Mouse (Mus musculus) CH12.LX (cell line): ENCODE data around the gene Cdk9. TPM values are rescaled to one million over a fixed set of nuclear protein-coding genes. Genes with fewer than 3 reads are reported as not detected.

Experiments
- DNase-seq: peaks from one replicate; pipeline ENCODE4 v3.0.0-alpha.2; 2013; ENCODE audit errors: extremely low read depth
- H3K27ac ChIP-seq: 2 replicates; pipeline ENCODE4 v1.5.1; 2012; ENCODE audit warnings: low read depth, mild to moderate bottlenecking, control low read depth, moderate library complexity; ENCODE audit not compliant: insufficient read depth
- H3K27me3 ChIP-seq: replicated peaks from 2 replicates; pipeline ENCODE3; 2012; ENCODE audit warnings: inconsistent platforms
- H3K36me3 ChIP-seq, 2 experiments: replicated peaks in 1 of 2; 2 replicates each; pipeline versions ENCODE3 to v1.6.1; 2012; ENCODE audit warnings: inconsistent platforms in 1 of 2, low read length in 1 of 2, mild to moderate bottlenecking in 1 of 2, mixed read lengths in 1 of 2, moderate library complexity in 1 of 2; ENCODE audit not compliant: control insufficient read depth in 1 of 2, insufficient read depth in 1 of 2
- H3K4me1 ChIP-seq, 2 experiments: 2 replicates each; pipeline ENCODE4 v1.6.1; 2012; ENCODE audit warnings: inconsistent platforms in 1 of 2, moderate library complexity in 1 of 2; ENCODE audit not compliant: insufficient read depth in 2 of 2, control insufficient read depth in 1 of 2
- H3K4me2 ChIP-seq: 2 replicates; pipeline ENCODE4 v1.6.1; 2012; ENCODE audit warnings: low read depth, mild to moderate bottlenecking, control low read depth; ENCODE audit not compliant: poor library complexity, insufficient read depth, severe bottlenecking
- H3K4me3 ChIP-seq, 3 experiments: fragments of 150-350 bp in 1 of 3; sonication (generic) in 1 of 3; replicated peaks in 1 of 3; 2 replicates each; pipeline versions ENCODE3 to v1.5.1; 2011 to 2012; ENCODE audit warnings: low read depth in 2 of 3, low read length in 2 of 3, mild to moderate bottlenecking in 2 of 3, moderate library complexity in 2 of 3, control low read depth in 1 of 3, improper control_type of control experiment in 1 of 3, inconsistent platforms in 1 of 3, mixed read lengths in 1 of 3; ENCODE audit not compliant: poor library complexity in 1 of 3
- H3K79me2 ChIP-seq: replicated peaks from 2 replicates; pipeline ENCODE4 v1.6.1; 2012; ENCODE audit warnings: mild to moderate bottlenecking, moderate library complexity; ENCODE audit not compliant: control insufficient read depth, poor library complexity, insufficient read depth, severe bottlenecking; ENCODE audit errors: extremely low read depth
- H3K9ac ChIP-seq: 2 replicates; pipeline ENCODE4 v1.6.1; 2012; ENCODE audit warnings: low read depth, mild to moderate bottlenecking, control low read depth, moderate library complexity; ENCODE audit not compliant: insufficient read depth
- H3K9me3 ChIP-seq: replicated peaks from 2 replicates; pipeline ENCODE3; 2012; ENCODE audit warnings: low read length, inconsistent platforms, mixed read lengths
- BHLHE40 ChIP-seq: IDR thresholded peaks from 2 replicates; pipeline ENCODE4 v1.6.1; 2011; ENCODE audit warnings: mild to moderate bottlenecking, low read depth, low read length, improper control_type of control experiment
- CHD1 ChIP-seq: IDR thresholded peaks from 2 replicates; pipeline ENCODE4 v1.6.1; 2012; ENCODE audit warnings: low read depth, low read length, improper control_type of control experiment, inconsistent platforms
- CHD2 ChIP-seq: IDR thresholded peaks from 2 replicates; pipeline ENCODE4 v1.6.1; 2011; ENCODE audit warnings: low read length, improper control_type of control experiment
- CTCF ChIP-seq, 2 experiments: IDR thresholded peaks in 1 of 2; conservative IDR thresholded peaks in 1 of 2; 2 replicates each; pipeline ENCODE4 v1.5.1; 2011 to 2012; ENCODE audit warnings: low read depth in 2 of 2, low read length in 2 of 2, improper control_type of control experiment in 1 of 2, inconsistent platforms in 1 of 2, mild to moderate bottlenecking in 1 of 2, moderate library complexity in 1 of 2
- E2F4 ChIP-seq: IDR thresholded peaks from 2 replicates; pipeline ENCODE4 v1.6.1; 2011; ENCODE audit warnings: low read depth, low read length, improper control_type of control experiment; ENCODE audit not compliant: insufficient replicate concordance
- ELF1 ChIP-seq: IDR thresholded peaks from 2 replicates; pipeline ENCODE4 v1.6.1; 2014; ENCODE audit warnings: low read depth, mild to moderate bottlenecking, inconsistent platforms, low read length, improper control_type of control experiment
- EP300 ChIP-seq: IDR thresholded peaks from 2 replicates; pipeline ENCODE4 v1.6.1; 2011; ENCODE audit warnings: low read length, improper control_type of control experiment
- ETS1 ChIP-seq: conservative IDR thresholded peaks from 2 replicates; pipeline ENCODE4 v1.6.1; 2012; ENCODE audit warnings: low read depth, mild to moderate bottlenecking, inconsistent platforms, low read length, improper control_type of control experiment, moderate library complexity
- GABPA ChIP-seq: IDR thresholded peaks from 2 replicates; pipeline ENCODE4 v1.6.1; 2012; ENCODE audit warnings: low read depth, low read length, improper control_type of control experiment, inconsistent platforms; ENCODE audit not compliant: insufficient replicate concordance
- HCFC1 ChIP-seq: IDR thresholded peaks from 2 replicates; pipeline ENCODE4 v1.6.1; 2012; ENCODE audit warnings: low read depth, mild to moderate bottlenecking, inconsistent platforms, low read length, improper control_type of control experiment
- IRF4 ChIP-seq: IDR thresholded peaks from 2 replicates; pipeline ENCODE4 v1.6.1; 2014; ENCODE audit warnings: low read depth, mild to moderate bottlenecking, inconsistent platforms, low read length, improper control_type of control experiment
- KAT2A ChIP-seq: IDR thresholded peaks from 2 replicates; pipeline ENCODE4 v1.6.1; 2012; ENCODE audit warnings: low read length, improper control_type of control experiment, inconsistent platforms; ENCODE audit not compliant: insufficient replicate concordance
- MAX ChIP-seq: IDR thresholded peaks from 2 replicates; pipeline ENCODE4 v1.6.1; 2011; ENCODE audit warnings: low read length, improper control_type of control experiment
- MAZ ChIP-seq: IDR thresholded peaks from 2 replicates; pipeline ENCODE4 v1.6.1; 2012; ENCODE audit warnings: low read depth, mild to moderate bottlenecking, inconsistent platforms, low read length, improper control_type of control experiment, moderate library complexity
- MXI1 ChIP-seq: IDR thresholded peaks from 2 replicates; pipeline ENCODE4 v1.6.1; 2011; ENCODE audit warnings: mild to moderate bottlenecking, low read depth, low read length, improper control_type of control experiment
- MYC ChIP-seq: IDR thresholded peaks from 2 replicates; pipeline ENCODE4 v1.6.1; 2011; ENCODE audit warnings: low read depth, mild to moderate bottlenecking, improper control_type of control experiment, low read length
- NELFE ChIP-seq: IDR thresholded peaks from 2 replicates; pipeline ENCODE4 v1.6.1; 2011; ENCODE audit warnings: low read depth, low read length, improper control_type of control experiment
- NRF1 ChIP-seq: IDR thresholded peaks from 2 replicates; pipeline ENCODE4 v1.6.1; 2014; ENCODE audit warnings: low read depth, mild to moderate bottlenecking, inconsistent platforms, low read length, improper control_type of control experiment, moderate library complexity
- POLR2A ChIP-seq: IDR thresholded peaks from 2 replicates; pipeline ENCODE4 v1.6.1; 2011; ENCODE audit warnings: low read depth, mild to moderate bottlenecking, improper control_type of control experiment, low read length
- POLR2AphosphoS2 ChIP-seq: IDR thresholded peaks from 2 replicates; pipeline ENCODE4 v1.6.1; 2011; ENCODE audit warnings: low read depth, low read length, improper control_type of control experiment
- SIN3A ChIP-seq: IDR thresholded peaks from 2 replicates; pipeline ENCODE4 v1.6.1; 2012; ENCODE audit warnings: low read length, improper control_type of control experiment, inconsistent platforms
- SMC3 ChIP-seq: IDR thresholded peaks from 2 replicates; pipeline ENCODE4 v1.6.1; 2011; ENCODE audit warnings: low read depth, low read length, improper control_type of control experiment
- TBP ChIP-seq: conservative IDR thresholded peaks from 2 replicates; pipeline ENCODE4 v1.6.1; 2011; ENCODE audit warnings: low read depth, low read length, improper control_type of control experiment
- TCF12 ChIP-seq: IDR thresholded peaks from 2 replicates; pipeline ENCODE4 v1.6.1; 2014; ENCODE audit warnings: low read depth, mild to moderate bottlenecking, inconsistent platforms, low read length, improper control_type of control experiment
- USF1 ChIP-seq: IDR thresholded peaks from 2 replicates; pipeline ENCODE4 v1.6.1; 2014; ENCODE audit warnings: low read depth, mild to moderate bottlenecking, inconsistent platforms, low read length, improper control_type of control experiment
- ZC3H11A ChIP-seq: IDR thresholded peaks from 2 replicates; pipeline ENCODE4 v1.6.1; 2012; ENCODE audit warnings: low read depth, mild to moderate bottlenecking, inconsistent platforms, low read length, improper control_type of control experiment
- ZMIZ1 ChIP-seq: IDR thresholded peaks from 2 replicates; pipeline ENCODE4 v1.6.1; 2012; ENCODE audit warnings: low read depth, mild to moderate bottlenecking, inconsistent platforms, low read length, improper control_type of control experiment
- dilution Hi-C: fragments of 300-500 bp; cut with MboI; formaldehyde crosslinking; loops from 2 replicates; pipeline ENCODE4 v1.14.3; 2020; ENCODE audit warnings: low sequenced_read_pairs; ENCODE audit not compliant: extremely low pct_unique_long_range_greater_than_20kb, extremely low pct_ligation_motif_present
- in situ Hi-C: fragments of 300-500 bp; cut with MboI; formaldehyde crosslinking; loops from 3 replicates; pipeline ENCODE4 v1.14.3; 2019; ENCODE audit warnings: low sequenced_read_pairs, low pct_ligation_motif_present, low pct_unique_long_range_greater_than_20kb, mixed read lengths
- polyA plus RNA-seq: library from polyadenylated mRNA; unstranded; fragments of >175 nt; gene quantifications from 2 replicates; pipeline ENCODE4 v1.2.1, GENCODE M21; 2012; ENCODE audit warnings: low read depth; ENCODE audit not compliant: insufficient read length
- total RNA-seq, 2 experiments: library from RNA; depleted of rRNA; stranded (reverse); fragments of 300-350 nt in 1 of 2; fragments of >200 nt in 1 of 2; gene quantifications; 2 replicates each; pipeline ENCODE4 v1.2.3; 2012 to 2014

The Cdk9 gene
- total and polyA plus RNA-seq, 3 experiments: 41.7 to 136 (median 73.7) TPM

DNA sequence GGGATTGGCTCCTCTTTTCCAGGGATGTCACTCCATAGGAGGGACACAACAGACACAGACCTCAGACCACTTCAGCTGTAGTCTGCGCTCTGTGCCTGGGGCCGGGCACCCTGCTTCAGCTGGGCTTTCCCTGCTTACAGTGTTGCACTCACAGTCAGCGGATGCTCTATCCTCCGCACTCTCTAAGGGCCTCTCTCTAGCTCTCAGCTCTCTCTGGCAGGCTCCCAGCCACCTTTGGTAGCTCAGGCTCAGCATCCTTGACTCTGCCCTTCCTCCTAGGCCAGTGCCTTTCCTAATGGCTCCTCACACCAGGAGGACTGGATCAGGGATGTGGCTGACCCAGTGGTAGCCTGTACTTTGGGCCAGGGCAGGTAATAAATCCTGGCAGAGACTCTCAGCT, 19.0 kb upstream of the Cdk9 start:
- no peak for TF ChIP-seq MXI1
- no peak for TF ChIP-seq NRF1
- TF ChIP-seq, all 38 proteins: peak for 0
- no peaks in the 10 kb centered on the region for H3K9me3 ChIP-seq
- H3K27me3 ChIP-seq: no peaks in the 10 kb centered on the region
- no peak overlapping the region for H3K4me2 ChIP-seq
- DNase-seq: no peak
- no peak overlapping the region for H3K4me3 ChIP-seq
- H3K79me2 ChIP-seq: no peaks in the 10 kb centered on the region
- H3K36me3 ChIP-seq: peaks cover 19 to 88% of the 10 kb centered on the region in 2 experiments
- no peak overlapping the region for H3K27ac ChIP-seq
- no peak overlapping the region for H3K9ac ChIP-seq
- dilution Hi-C loops: no loop called here
- H3K4me1 ChIP-seq: peaks cover 7 to 66% of the 10 kb centered on the region in 2 experiments; a peak in 3 of 4 replicates
- in situ Hi-C loops: no loop called here

DNA sequence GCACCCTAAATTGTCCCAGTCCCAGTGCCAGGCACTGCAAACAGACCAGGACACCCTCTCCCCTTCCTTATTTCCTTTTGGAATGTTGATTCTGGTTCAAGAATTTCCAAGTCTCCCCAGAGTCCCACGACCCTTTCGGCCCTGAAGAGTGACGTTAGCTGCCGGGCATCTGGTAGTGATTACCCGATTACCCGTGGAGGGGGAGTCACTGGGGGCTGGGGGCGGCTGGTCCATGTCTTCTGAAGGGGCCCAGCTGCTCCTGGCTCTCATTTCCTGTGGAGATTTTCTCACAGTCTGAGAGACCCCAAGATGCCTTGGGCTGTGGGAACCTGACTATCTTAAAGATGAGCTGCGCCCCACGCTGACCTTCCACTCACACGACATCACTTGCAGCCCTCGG, 18.0 kb upstream of the Cdk9 start:
- H3K36me3 ChIP-seq: peaks cover 23 to 87% of the 10 kb centered on the region in 2 experiments
- no peaks in the 10 kb centered on the region for H3K79me2 ChIP-seq
- H3K9me3 ChIP-seq: no peaks in the 10 kb centered on the region
- dilution Hi-C loops: no loop called here
- TF ChIP-seq NRF1 (no peak), MAX (no peak), CHD1 (no peak), CHD2 (no peak), CTCF (conservative IDR thresholded peaks at IDR 0.05 in 1 of 2, IDR thresholded peaks at IDR 0.05 in 1 of 2; ENCODE audit: low read depth in 2 of 2, low read length in 2 of 2) (no peak), EP300 (no peak), BHLHE40 (no peak), MAZ (no peak), GABPA (no peak), KAT2A (no peak), ELF1 (no peak), HCFC1 (no peak), ZC3H11A (no peak), MYC (no peak)
- no peak overlapping the region for H3K4me3 ChIP-seq
- peaks cover 2 to 64% of the 10 kb centered on the region in 2 experiments; a peak in 3 of 4 replicates for H3K4me1 ChIP-seq
- H3K4me2 ChIP-seq: no peak overlapping the region
- H3K9ac ChIP-seq: no peak overlapping the region
- in situ Hi-C loops: no loop called here
- no peak for DNase-seq
- no peaks in the 10 kb centered on the region for H3K27me3 ChIP-seq
- no peak overlapping the region for H3K27ac ChIP-seq

DNA sequence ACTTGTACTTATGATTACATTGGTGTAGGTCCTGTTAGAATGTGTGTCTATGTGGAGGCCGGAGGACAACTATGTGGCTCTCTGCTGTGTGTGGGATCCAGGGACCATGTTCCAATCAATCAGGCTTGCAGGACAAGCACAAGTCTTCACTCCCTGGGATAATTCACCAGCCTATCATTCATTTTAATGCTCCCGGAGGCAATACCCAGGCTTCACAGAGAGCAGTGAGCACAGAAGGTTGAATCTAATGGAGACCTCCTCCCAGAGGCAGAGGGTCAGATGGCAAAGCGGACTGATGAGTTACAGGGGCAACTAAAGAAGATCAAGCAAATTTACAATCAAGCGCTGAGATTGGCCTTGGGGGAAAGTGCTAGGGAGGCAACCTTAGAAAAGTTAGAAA, 16.7 kb upstream of the Cdk9 start:
- dilution Hi-C loops: no loop called here
- no peaks in the 10 kb centered on the region for H3K27me3 ChIP-seq
- TF ChIP-seq KAT2A (no peak), NELFE (no peak), SMC3 (no peak), USF1 (no peak), MXI1 (no peak), POLR2AphosphoS2 (no peak), SIN3A (no peak), POLR2A (no peak), ZMIZ1 (no peak), TCF12 (no peak), IRF4 (no peak), CHD2 (no peak), E2F4 (no peak), MAX (no peak), HCFC1 (no peak), ETS1 (no peak), TBP (no peak), EP300 (no peak)

More for the DNA sequence above, 16.7 kb upstream of the Cdk9 start:
- no peak overlapping the region for H3K9ac ChIP-seq
- no peak overlapping the region for H3K27ac ChIP-seq
- peaks cover 7 to 64% of the 10 kb centered on the region in 2 experiments for H3K4me1 ChIP-seq
- H3K79me2 ChIP-seq: no peaks in the 10 kb centered on the region; the same call in 1 of the 2 replicates
- no peak overlapping the region for H3K4me2 ChIP-seq
- DNase-seq: no peak
- H3K4me3 ChIP-seq: no peak overlapping the region
- H3K9me3 ChIP-seq: peaks cover 4% of the 10 kb centered on the region
- in situ Hi-C loops: no loop called here
- peaks cover 33 to 88% of the 10 kb centered on the region in 2 experiments for H3K36me3 ChIP-seq
